Mouse (Mus musculus) liver, adult 2 months (tissue): ENCODE measurements at regions not wholly inside any gene's neighbourhood (a gene's known extent, or its start where the extent isn't known, plus 50 kb on each side); places are given as distances from the start of the nearest gene placed in this dataset.
"Not testable (repeated sequence)": the region's sequence is repeated elsewhere in the genome, so short reads cannot be mapped to it uniquely, and the experiment has no call there.

Source experiments
- CTCF ChIP-seq: fragments of 200-500 bp; IDR thresholded peaks from 2 replicates; pipeline ENCODE4 v1.5.1; 2011; ENCODE audit warnings: low read depth, low read length, control low read depth
- POLR2A ChIP-seq: fragments of 200-500 bp; IDR thresholded peaks from 2 replicates; pipeline ENCODE4 v1.6.1; 2011; ENCODE audit warnings: low read length, control low read depth; ENCODE audit not compliant: insufficient read depth; ENCODE audit errors: extremely low read depth

DNA sequence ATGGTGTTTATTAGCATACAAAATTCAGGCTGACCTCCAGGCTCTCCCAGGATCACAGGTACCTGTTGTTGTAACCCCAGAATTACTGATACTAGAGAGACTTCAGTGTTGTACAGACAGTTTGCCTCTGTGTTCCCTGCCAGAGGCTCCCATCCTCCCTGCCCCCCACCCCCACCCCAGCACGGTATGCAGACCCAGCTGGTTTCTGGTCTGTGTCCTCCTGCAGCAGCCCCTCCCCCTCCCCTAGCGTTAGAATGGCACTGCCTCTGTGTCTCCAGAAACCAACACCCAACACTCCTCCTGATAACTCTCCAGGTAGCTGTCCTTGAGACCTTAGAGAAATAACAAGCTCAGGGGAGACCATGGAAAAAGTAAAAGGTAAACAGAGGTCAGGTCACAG, 116.6 kb upstream of the Camk1g start:
- TF ChIP-seq CTCF, POLR2A: not testable (repeated sequence)
